Mouse (Mus musculus) heart, postnatal 0 days (tissue): ENCODE measurements at regions not wholly inside any gene's neighbourhood (a gene's known extent, or its start where the extent isn't known, plus 50 kb on each side); places are given as distances from the start of the nearest gene placed in this dataset.

Experiments
- CTCF ChIP-seq: IDR thresholded peaks from 2 replicates; pipeline ENCODE4 v1.5.1; 2016; ENCODE audit warnings: antibody characterized with exemption, control low read depth, low read depth
- EP300 ChIP-seq: IDR thresholded peaks from 2 replicates; pipeline ENCODE4 v1.6.1; 2016; ENCODE audit warnings: antibody characterized with exemption, low read depth

- no peak for TF ChIP-seq EP300
- TF ChIP-seq CTCF, result no peak
Observed at GRCm38 (mm10) chr2:167809256-167809655, 119.6 kb upstream of the Tmem189 start.
